Mouse (Mus musculus) liver, embryonic 12.5 days (tissue): ENCODE data around the gene Gm20662. TPM values are rescaled to one million over a fixed set of nuclear protein-coding genes. Genes with fewer than 3 reads are reported as not detected.

ENCODE experiments used
- ATAC-seq: fragments of 200-750 bp; cut with Nextera tagmentation; 2 replicates; pipeline ENCODE4 v1.8.0; 2017; ENCODE audit warnings: moderate number of reproducible peaks, mild to moderate bottlenecking, moderate library complexity
- H3K27ac ChIP-seq: fragments of 300-500 bp; sonication (generic); 2 replicates; pipeline ENCODE4 v1.5.1; 2016; ENCODE audit warnings: mild to moderate bottlenecking
- H3K27me3 ChIP-seq: fragments of 300-500 bp; sonication (generic); replicated peaks from 2 replicates; pipeline ENCODE4 v1.6.1; 2016; ENCODE audit warnings: mild to moderate bottlenecking, moderate library complexity
- H3K36me3 ChIP-seq: fragments of 300-500 bp; sonication (generic); 2 replicates; pipeline ENCODE4 v1.6.1; 2016; ENCODE audit warnings: mild to moderate bottlenecking, moderate library complexity
- H3K4me1 ChIP-seq: fragments of 300-500 bp; sonication (generic); 2 replicates; pipeline ENCODE4 v1.6.1; 2016
- H3K4me2 ChIP-seq: fragments of 300-500 bp; sonication (generic); 2 replicates; pipeline ENCODE4 v1.6.1; 2016; ENCODE audit warnings: mild to moderate bottlenecking, moderate library complexity
- H3K4me3 ChIP-seq: fragments of 300-500 bp; sonication (generic); 2 replicates; pipeline ENCODE4 v1.5.1; 2016; ENCODE audit warnings: mild to moderate bottlenecking, moderate library complexity
- H3K9ac ChIP-seq: fragments of 300-500 bp; sonication (generic); 2 replicates; pipeline ENCODE4 v1.6.1; 2016; ENCODE audit warnings: mild to moderate bottlenecking, moderate library complexity
- H3K9me3 ChIP-seq: fragments of 300-500 bp; sonication (generic); replicated peaks from 2 replicates; pipeline ENCODE4 v1.6.1; 2016; ENCODE audit warnings: mild to moderate bottlenecking, moderate library complexity
- WGBS: fragments of 180-500 bp; shearing (Covaris S2); methylation state at CpG from one replicate; pipeline ENCODE4 v1.1.7; 2016; ENCODE audit not compliant: insufficient replicate concordance; 5-methylcytosine and 5-hydroxymethylcytosine counted together
- polyA plus RNA-seq: library from polyadenylated mRNA; unstranded; fragments of >200 nt; fragmentation: Nextera tagmentation; extraction: Ambion mirVana; gene quantifications from 2 replicates; pipeline ENCODE4 v1.2.1, GENCODE M21; 2016

Gene Gm20662
- polyA plus RNA-seq, 1 experiment from 2014 or later = 0.75 TPM

DNA sequence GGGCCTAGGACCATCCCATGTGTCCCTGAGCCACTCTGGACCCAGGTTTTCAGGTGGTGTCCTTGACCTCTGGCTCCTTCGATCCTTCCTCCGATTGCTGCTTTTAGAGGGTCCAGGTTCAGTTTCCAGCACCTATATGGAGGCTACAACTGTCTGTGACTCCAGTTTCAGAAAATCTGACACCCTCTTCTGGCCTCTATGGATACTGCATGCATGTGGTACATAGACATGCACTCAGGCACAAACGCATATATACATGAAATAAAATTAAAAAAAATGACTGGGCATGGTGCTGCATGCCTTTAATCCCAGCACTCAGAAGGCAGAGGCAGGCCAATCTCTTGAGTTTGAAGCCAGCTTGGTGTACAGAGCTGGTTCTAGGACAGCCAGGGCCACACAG is 31.7 kb downstream of the Gm20662 start:
- no peaks in the 10 kb centered on the region for H3K27me3 ChIP-seq
- no peak overlapping the region for H3K9ac ChIP-seq
- no peak overlapping the region for H3K4me3 ChIP-seq
- H3K27ac ChIP-seq = no peak overlapping the region
- 91% methylated on average over 3 of the region's 3 CpGs for WGBS
- H3K9me3 ChIP-seq = no peaks in the 10 kb centered on the region
- no peaks in the 10 kb centered on the region for H3K4me1 ChIP-seq
- ATAC-seq = no peak
- peaks cover 91% of the 10 kb centered on the region for H3K36me3 ChIP-seq
- no peak overlapping the region for H3K4me2 ChIP-seq

DNA sequence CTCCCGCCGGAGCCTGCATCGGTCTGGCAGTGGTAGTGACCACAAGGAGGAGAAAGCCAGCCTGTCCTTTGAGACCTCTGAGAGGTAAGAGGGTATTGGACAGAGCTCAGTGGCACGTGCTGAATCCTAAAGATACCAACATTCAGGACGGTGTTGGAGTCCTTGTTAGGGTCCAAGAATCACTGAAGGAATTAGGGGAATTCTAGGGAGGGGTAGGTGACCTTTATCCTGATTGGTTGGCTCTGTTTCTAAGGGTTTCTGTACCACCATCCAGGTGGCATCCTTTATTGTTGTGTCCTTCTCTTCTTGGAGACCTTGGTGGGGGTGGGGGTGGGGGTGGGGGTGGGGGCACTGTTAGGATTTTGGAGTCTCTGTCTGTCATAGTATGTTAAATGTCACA is 36.0 kb downstream of the Gm20662 start:
- Histone ChIP-seq H3K9me3 (no peaks in the 10 kb centered on the region), H3K4me1 (peaks cover 16% of the 10 kb centered on the region), H3K4me3 (no peak overlapping the region), H3K36me3 (peaks cover 87% of the 10 kb centered on the region), H3K4me2 (no peak overlapping the region), H3K27me3 (no peaks in the 10 kb centered on the region), H3K9ac (no peak overlapping the region), H3K27ac (no peak overlapping the region)
- no peak for ATAC-seq
- WGBS = 95% methylated on average over 5 of the region's 5 CpGs

DNA sequence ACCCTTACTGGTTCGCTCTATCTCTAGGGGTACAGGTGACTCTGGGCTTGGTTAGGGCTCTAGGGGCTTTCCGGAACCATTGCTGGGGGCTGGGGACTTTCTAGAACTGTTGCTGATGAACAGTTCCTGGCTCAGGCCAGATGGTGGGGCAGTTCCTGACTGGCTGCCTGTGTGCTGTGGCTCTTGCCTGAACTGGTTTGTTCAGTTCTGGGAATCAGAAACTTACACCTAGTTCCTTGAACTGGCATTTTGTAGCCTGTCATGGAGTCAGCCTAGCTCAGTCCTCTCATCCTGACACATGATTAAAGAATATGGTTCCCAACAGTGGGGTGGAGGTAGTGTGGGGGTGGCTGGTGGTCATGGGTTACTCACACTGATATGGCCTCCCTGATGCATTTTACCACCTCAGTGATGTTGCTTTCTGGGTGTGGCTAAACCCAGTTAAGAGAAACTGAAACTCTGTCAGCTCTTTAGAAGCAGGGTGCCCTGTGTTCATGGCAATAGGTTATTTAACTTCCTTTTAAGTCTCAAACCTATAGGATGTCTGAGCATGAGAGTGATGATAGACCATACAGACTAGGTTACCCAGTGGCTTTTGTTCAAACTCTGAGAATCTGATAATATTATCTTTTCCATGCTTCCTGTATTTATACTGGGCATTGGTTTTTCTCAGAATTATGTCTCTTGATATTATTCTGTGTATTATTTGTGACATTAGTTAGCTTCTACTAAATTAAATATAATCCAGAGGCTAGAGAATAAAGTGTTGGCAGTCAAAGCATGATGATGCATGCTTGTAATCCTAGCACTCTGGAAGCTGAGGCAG is 39.4 kb downstream of the Gm20662 start:
- ATAC-seq = peak; percentile 35; the same call in 1 of the 2 replicates
- no peak overlapping the region for H3K4me2 ChIP-seq
- H3K9ac ChIP-seq = no peak overlapping the region
- no peak overlapping the region for H3K4me3 ChIP-seq
- H3K36me3 ChIP-seq = peaks cover 88% of the 10 kb centered on the region
- 89% methylated on average over 2 of the region's 2 CpGs for whole genome bisulfite sequencing
- peaks cover 16% of the 10 kb centered on the region for H3K4me1 ChIP-seq
- no peak overlapping the region for H3K27ac ChIP-seq
- H3K9me3 ChIP-seq = no peaks in the 10 kb centered on the region
- no peaks in the 10 kb centered on the region for H3K27me3 ChIP-seq

DNA sequence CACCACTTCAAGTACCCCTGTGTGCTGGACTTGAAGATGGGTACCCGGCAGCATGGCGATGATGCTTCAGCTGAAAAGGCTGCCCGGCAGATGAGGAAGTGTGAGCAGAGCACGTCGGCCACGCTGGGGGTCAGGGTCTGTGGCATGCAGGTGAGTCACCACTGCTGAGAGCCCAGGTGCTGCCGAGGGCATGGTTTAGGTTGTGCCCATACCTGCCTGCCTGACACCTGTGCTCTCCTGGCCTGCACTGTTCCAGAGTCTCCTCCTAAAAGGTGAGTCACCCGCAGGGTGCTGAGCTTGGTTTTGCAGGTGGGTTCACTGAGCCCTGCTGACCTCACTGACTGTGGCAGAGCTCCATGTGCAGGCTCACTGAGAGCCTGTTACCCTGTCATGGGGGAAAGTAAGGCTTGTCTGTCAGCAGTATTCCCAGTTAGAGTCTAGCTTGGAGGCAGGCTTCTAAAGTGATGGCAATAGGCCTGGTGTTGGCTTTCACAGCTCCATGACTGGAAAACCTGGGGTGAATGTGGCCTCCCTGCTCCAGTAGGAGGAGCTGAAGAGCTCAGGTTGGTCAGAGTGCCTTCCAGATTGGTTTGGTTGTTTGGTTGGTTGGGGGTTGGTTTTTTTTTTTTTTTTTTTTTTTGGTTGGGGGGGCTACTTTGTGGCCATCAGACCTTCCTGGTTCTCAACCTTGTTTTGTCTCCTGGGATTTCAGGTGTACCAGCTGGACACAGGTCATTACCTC is 48.8 kb downstream of the Gm20662 start:
- no peak overlapping the region for H3K9ac ChIP-seq
- peaks cover 71% of the 10 kb centered on the region for H3K36me3 ChIP-seq
- ATAC-seq = no peak
- WGBS = 93% methylated on average over 8 of the region's 8 CpGs
- peaks cover 38% of the 10 kb centered on the region for H3K4me1 ChIP-seq
- H3K4me3 ChIP-seq = no peak overlapping the region
- no peaks in the 10 kb centered on the region for H3K27me3 ChIP-seq
- H3K4me2 ChIP-seq = no peak overlapping the region
- H3K27ac ChIP-seq = no peak overlapping the region
- H3K9me3 ChIP-seq = no peaks in the 10 kb centered on the region

DNA sequence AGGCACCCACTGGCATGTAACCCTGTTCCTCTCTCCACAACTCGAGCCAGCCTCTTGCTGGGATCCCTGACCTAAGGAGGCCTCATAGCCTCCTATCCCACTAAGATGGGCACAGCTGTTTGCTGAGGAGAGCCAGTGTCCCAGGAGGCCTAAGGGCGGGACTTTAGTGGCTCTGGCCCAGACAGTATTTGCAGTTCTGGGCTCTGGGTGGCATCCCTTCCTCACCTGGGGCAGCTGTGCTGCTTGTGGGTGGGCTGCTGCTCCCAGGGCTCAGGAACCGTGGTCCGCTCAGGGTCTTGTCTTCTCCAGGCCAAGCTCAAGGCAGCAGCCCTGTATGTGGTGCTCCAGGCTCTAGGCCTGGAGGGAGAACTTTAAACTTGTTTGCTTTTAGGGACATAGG is 50.4 kb downstream of the Gm20662 start:
- Histone ChIP-seq H3K4me3 (no peak overlapping the region), H3K27ac (peak overlapping the region; percentile 91), H3K36me3 (peaks cover 72% of the 10 kb centered on the region), H3K9ac (0 out of 2 replicates have a peak overlapping the region, but pooled peaks have one; percentile 14), H3K27me3 (no peaks in the 10 kb centered on the region), H3K9me3 (no peaks in the 10 kb centered on the region), H3K4me2 (peak overlapping the region; percentile 94), H3K4me1 (peaks cover 47% of the 10 kb centered on the region)
- WGBS = 86% methylated on average over 4 of the region's 4 CpGs
- ATAC-seq = no peak

DNA sequence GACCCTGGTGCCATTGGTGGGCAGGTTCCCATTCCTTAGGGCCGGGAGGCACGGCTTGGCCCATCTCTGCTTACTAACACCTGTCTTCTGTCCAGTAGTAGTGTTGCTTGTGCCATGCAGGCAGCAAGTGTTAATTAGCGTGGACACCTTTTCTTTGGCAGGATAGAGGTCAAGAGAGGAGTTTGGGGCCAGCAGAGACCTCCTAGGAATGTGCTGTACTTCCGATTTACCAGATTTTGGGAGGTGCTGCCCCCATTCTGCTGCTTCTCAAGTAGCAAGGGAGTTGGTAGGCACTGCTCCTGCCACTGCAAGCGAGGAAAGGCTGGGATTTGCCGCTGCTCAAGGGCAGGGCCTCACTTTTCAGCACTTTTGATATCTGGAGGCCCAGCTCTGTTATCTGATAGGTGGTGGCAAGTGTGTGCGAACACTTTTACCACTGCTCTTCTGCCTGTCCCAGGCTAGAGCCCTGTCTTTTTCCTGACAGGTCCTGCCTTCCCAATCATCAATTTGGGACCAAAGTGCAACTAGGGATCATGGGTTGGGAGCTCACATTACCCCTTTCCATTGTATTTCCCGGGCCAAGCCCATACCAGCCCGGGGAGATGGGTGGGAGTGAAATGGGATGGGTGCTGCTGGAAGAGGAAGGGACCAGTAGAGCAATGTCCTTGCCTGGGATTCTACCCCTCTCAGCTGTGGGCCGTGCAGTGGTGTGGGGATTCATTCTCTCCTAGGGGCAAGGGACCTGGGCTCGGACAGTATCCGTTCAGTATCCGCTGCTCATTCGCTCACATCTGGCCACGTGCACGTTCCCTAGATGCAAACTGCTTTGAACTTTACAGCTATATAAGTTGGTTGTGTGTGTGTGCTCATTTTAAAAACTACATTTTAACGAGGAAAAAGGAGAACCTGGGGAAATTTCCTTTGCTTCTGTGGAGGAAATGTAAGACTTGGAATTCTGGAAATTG is 51.7 kb downstream of the Gm20662 start:
- H3K4me3 ChIP-seq = peak overlapping the region; percentile 79
- ATAC-seq = no peak; the same call in 1 of the 2 replicates
- H3K27me3 ChIP-seq = no peaks in the 10 kb centered on the region
- peak overlapping the region; percentile 73 for H3K9ac ChIP-seq
- H3K4me2 ChIP-seq = peak overlapping the region; percentile 94
- H3K9me3 ChIP-seq = no peaks in the 10 kb centered on the region
- peak overlapping the region; percentile 91 for H3K27ac ChIP-seq
- H3K36me3 ChIP-seq = peaks cover 70% of the 10 kb centered on the region
- peaks cover 59% of the 10 kb centered on the region for H3K4me1 ChIP-seq
- 36% methylated on average over 17 of the region's 17 CpGs for WGBS

DNA sequence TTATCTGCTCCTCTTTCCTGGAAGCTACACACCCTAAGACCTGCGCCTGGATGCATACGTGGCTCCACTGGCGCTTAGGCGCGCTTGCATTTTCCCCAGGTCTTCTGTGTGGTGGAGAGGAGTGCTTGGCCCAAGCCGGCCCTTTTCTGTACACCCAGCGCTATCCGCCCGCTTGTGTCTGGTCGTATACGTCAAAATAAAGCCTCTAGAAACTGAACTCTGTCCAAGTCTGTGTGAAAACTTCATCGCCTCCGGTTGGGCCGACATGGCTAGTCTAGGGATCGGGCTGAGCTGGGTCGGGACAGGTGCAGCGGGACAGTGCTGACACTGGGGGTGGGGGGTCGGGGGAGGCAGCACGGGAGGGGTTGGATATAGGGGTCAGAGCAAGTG is 52.4 kb downstream of the Gm20662 start:
- ATAC-seq = 0 out of 2 replicates have a peak, but pooled peaks have one; percentile 1
- WGBS = 1% methylated on average over 19 of the region's 19 CpGs

DNA sequence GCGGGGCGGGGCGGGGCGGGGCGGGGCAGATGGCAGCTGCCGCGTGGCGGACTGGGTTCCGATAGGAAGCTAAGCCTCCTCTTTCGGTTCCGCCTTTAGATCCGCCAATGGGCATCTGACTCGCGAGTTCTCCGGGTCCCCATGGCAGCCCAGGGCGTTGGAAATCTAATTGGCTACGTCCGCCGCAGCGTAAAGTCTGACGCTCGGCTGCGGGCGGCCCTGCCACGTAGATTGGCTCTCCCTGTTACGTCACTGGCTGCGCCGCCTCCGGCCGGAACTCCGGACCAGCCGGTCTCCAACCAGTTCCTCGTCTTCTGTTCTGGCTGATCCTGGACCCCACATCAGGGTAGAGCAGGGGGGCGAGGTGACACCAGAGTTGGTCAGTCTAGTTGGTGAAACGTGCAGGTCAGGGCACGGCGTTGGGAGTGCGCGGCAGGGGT is 52.9 kb downstream of the Gm20662 start, which contains the start of gene Gmppb:
TSS of gene Gmppb (plus strand) at position 227 of the 440 bp plus-strand sequence.
- peak within 1 kb of the TSS; percentile 94 for H3K4me2 ChIP-seq
- H3K9me3 ChIP-seq = no peaks in the 10 kb centered on the region
- no peaks in the 10 kb centered on the region for H3K27me3 ChIP-seq
- H3K36me3 ChIP-seq = peaks cover 71% of the 10 kb centered on the region
- peak; percentile 93 for ATAC-seq
- peak within 1 kb of the TSS; percentile 79 for H3K4me3 ChIP-seq
- WGBS = 4% methylated on average over 39 of the region's 39 CpGs
- H3K9ac ChIP-seq = peak within 1 kb of the TSS; percentile 83
- peak within 1 kb of the TSS; percentile 91 for H3K27ac ChIP-seq
- peaks cover 70% of the 10 kb centered on the region for H3K4me1 ChIP-seq

More for the DNA sequence above, 52.4 kb downstream of the Gm20662 start:
- peaks cover 68% of the 10 kb centered on the region for H3K36me3 ChIP-seq
- peak overlapping the region; percentile 73 for H3K9ac ChIP-seq
- peak overlapping the region; percentile 94 for H3K4me2 ChIP-seq
- H3K4me1 ChIP-seq = peaks cover 66% of the 10 kb centered on the region
- no peaks in the 10 kb centered on the region for H3K27me3 ChIP-seq
- H3K4me3 ChIP-seq = peak overlapping the region; percentile 79
- H3K9me3 ChIP-seq = no peaks in the 10 kb centered on the region
- H3K27ac ChIP-seq = peak overlapping the region; percentile 91

DNA sequence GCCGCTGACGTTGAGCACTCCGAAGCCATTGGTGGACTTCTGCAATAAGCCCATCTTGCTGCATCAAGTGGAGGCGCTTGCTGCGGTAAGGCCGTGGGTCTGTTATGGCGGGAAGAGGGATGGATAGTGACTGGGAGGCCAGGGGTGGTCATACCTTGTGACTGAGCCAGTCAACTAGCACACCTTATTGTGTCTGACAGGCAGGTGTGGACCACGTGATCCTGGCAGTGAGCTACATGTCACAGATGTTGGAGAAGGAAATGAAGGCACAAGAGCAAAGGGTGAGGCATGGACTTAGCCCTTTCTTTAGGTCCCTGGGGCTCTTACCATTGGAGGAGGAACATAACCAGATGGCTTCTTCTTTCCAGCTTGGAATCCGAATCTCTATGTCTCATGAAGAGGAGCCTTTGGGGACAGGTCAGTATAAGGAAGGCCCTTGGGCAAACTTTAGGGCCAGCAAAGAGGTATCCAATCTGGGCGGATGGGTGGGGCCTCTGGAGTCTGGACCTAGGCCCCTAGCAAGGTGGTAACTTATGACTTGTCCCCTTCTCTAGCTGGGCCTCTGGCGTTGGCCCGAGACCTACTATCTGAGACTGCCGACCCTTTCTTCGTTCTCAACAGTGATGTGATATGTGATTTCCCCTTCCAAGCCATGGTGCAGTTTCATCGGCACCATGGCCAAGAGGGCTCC is 53.6 kb downstream of the Gm20662 start:
- no peaks in the 10 kb centered on the region for H3K27me3 ChIP-seq
- ATAC-seq = 0 out of 2 replicates have a peak, but pooled peaks have one; percentile 0
- WGBS = 36% methylated on average over 15 of the region's 15 CpGs

DNA sequence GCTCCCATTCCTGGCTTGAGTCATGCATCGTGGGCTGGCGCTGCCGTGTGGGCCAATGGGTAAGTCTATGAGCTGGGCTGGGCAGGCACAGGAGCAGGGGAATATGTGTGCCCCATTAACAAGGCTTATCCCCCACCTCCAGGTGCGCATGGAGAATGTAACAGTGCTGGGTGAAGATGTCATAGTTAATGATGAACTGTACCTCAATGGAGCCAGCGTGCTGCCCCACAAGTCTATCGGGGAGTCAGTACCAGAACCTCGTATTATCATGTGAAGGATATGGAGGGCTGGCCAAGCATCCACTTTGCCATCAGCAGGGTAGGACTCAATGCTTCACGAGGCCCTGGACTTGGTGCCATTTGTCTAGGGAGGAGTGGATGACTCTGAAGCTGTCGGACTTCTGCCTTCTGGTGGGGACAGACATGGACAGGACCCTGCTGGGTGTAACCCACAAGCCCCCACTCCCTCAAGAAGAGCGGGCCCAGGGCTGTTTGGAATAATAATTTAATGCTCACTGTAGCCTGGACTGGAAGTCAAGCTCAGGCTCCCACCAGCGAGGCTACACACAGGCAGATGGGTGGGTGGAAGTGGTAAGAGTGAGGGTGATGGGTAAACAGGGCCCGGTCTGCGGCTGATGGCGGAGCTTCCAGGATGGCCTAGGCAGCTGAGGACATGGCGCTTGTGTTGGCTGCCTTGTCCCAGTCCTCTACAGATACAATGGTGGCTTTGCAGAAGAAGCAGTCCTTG is 55.2 kb downstream of the Gm20662 start:
- H3K4me2 ChIP-seq = no peak overlapping the region
- no peak overlapping the region for H3K9ac ChIP-seq
- no peak overlapping the region for H3K4me3 ChIP-seq
- H3K36me3 ChIP-seq = peaks cover 74% of the 10 kb centered on the region
- no peak for ATAC-seq
- whole genome bisulfite sequencing = 90% methylated on average over 15 of the region's 15 CpGs
- H3K27ac ChIP-seq = peak overlapping the region; percentile 20; the same call in 1 of the 2 replicates
- no peaks in the 10 kb centered on the region for H3K27me3 ChIP-seq
- peaks cover 67% of the 10 kb centered on the region for H3K4me1 ChIP-seq
- H3K9me3 ChIP-seq = no peaks in the 10 kb centered on the region

More for the DNA sequence above, 53.6 kb downstream of the Gm20662 start:
- peak overlapping the region; percentile 91 for H3K27ac ChIP-seq
- H3K36me3 ChIP-seq = peaks cover 74% of the 10 kb centered on the region
- H3K4me2 ChIP-seq = peak overlapping the region; percentile 94
- peak overlapping the region; percentile 79 for H3K4me3 ChIP-seq
- peaks cover 75% of the 10 kb centered on the region for H3K4me1 ChIP-seq
- H3K9me3 ChIP-seq = no peaks in the 10 kb centered on the region
- peak overlapping the region; percentile 83 for H3K9ac ChIP-seq
